Mouse (Mus musculus): ENCODE measurements at regions not wholly inside any gene's neighbourhood (a gene's known extent, or its start where the extent isn't known, plus 50 kb on each side); places are given as distances from the start of the nearest gene placed in this dataset.

GRCm38 (mm10) chr11:79881812-79882211, 80.4 kb downstream of the Utp6 start:
- H3K27me3 ChIP-seq (ENCODE audit: insufficient read depth, low read length): no peaks in the 10 kb centered on the region
- no peak for TF ChIP-seq CTCF (IDR thresholded peaks at IDR 0.05; ENCODE audit: low read depth)
- DNase-seq (peak; percentile 66), ATAC-seq (ENCODE audit: insufficient read depth) (no peak)
- no peaks in the 10 kb centered on the region for H3K9me3 ChIP-seq (ENCODE audit: low read depth, low read length)
- no peak overlapping the region for H3K4me2 ChIP-seq
- H3K4me3 ChIP-seq (ENCODE audit: low read depth, low read length): no peak overlapping the region
- H3K36me3 ChIP-seq (ENCODE audit: insufficient read depth): no peaks in the 10 kb centered on the region
- 35% methylated on average over 4 of the region's 4 CpGs for WGBS
- H3K27ac ChIP-seq (ENCODE audit: low read depth): no peak overlapping the region
- no peak overlapping the region for H3K9ac ChIP-seq
- H3K4me1 ChIP-seq (ENCODE audit: insufficient read depth): peaks cover 6% of the 10 kb centered on the region

GRCm38 (mm10) chr11:79878091-79878490, 84.1 kb downstream of the Utp6 start:
- no peak for ATAC-seq (ENCODE audit: insufficient read depth)

GRCm38 (mm10) chr11:79877184-79877745, 84.9 kb downstream of the Utp6 start:
- no peaks in the 10 kb centered on the region for H3K27me3 ChIP-seq (ENCODE audit: insufficient read depth, low read length)
- DNase-seq (peak; percentile 73), ATAC-seq (ENCODE audit: insufficient read depth) (peak; percentile 74; the same call in 1 of the 2 replicates)
- no peaks in the 10 kb centered on the region for H3K9me3 ChIP-seq (ENCODE audit: low read depth, low read length)
- 16% methylated on average over 3 of the region's 3 CpGs for WGBS
- no peak overlapping the region for H3K4me3 ChIP-seq (ENCODE audit: low read depth, low read length)
- no peak overlapping the region for H3K4me2 ChIP-seq
- no peak overlapping the region for H3K9ac ChIP-seq
- no peaks in the 10 kb centered on the region for H3K36me3 ChIP-seq (ENCODE audit: insufficient read depth)
- peaks cover 6% of the 10 kb centered on the region for H3K4me1 ChIP-seq (ENCODE audit: insufficient read depth)
- no peak for TF ChIP-seq CTCF (IDR thresholded peaks at IDR 0.05; ENCODE audit: low read depth)
- peak overlapping the region; percentile 24; the same call in 1 of the 2 replicates for H3K27ac ChIP-seq (ENCODE audit: low read depth)

More at GRCm38 (mm10) chr11:79878091-79878490, 84.1 kb downstream of the Utp6 start:
- DNase-seq: peak; percentile 59
- no peaks in the 10 kb centered on the region for H3K27me3 ChIP-seq (ENCODE audit: insufficient read depth, low read length)
- H3K9me3 ChIP-seq (ENCODE audit: low read depth, low read length): no peaks in the 10 kb centered on the region
- H3K4me1 ChIP-seq (ENCODE audit: insufficient read depth): peaks cover 6% of the 10 kb centered on the region
- no peak overlapping the region for H3K27ac ChIP-seq (ENCODE audit: low read depth)
- H3K4me3 ChIP-seq (ENCODE audit: low read depth, low read length): no peak overlapping the region
- H3K9ac ChIP-seq: no peak overlapping the region
- H3K36me3 ChIP-seq (ENCODE audit: insufficient read depth): no peaks in the 10 kb centered on the region
- H3K4me2 ChIP-seq: no peak overlapping the region
- TF ChIP-seq CTCF (IDR thresholded peaks at IDR 0.05; ENCODE audit: low read depth): no peak
- WGBS: 68% methylated on average over 7 of the region's 7 CpGs

- WGBS: 86% methylated on average over 10 of the region's 10 CpGs
- DNase-seq (no peak), ATAC-seq (ENCODE audit: insufficient read depth) (no peak)
- no peak overlapping the region for H3K4me2 ChIP-seq
- peaks cover 9% of the 10 kb centered on the region for H3K4me1 ChIP-seq (ENCODE audit: insufficient read depth)
- no peak for TF ChIP-seq CTCF (IDR thresholded peaks at IDR 0.05; ENCODE audit: low read depth)
- no peak overlapping the region for H3K9ac ChIP-seq
- H3K9me3 ChIP-seq (ENCODE audit: low read depth, low read length): no peaks in the 10 kb centered on the region
- no peak overlapping the region for H3K27ac ChIP-seq (ENCODE audit: low read depth)
- no peak overlapping the region for H3K4me3 ChIP-seq (ENCODE audit: low read depth, low read length)
- no peaks in the 10 kb centered on the region for H3K27me3 ChIP-seq (ENCODE audit: insufficient read depth, low read length)
- H3K36me3 ChIP-seq (ENCODE audit: insufficient read depth): no peaks in the 10 kb centered on the region
Observed at GRCm38 (mm10) chr11:79871783-79872628, 90.2 kb downstream of the Utp6 start.

GRCm38 (mm10) chr11:79870189-79870588, 92.0 kb downstream of the Utp6 start:
- H3K9ac ChIP-seq: no peak overlapping the region
- TF ChIP-seq CTCF (IDR thresholded peaks at IDR 0.05; ENCODE audit: low read depth): no peak
- 42% methylated on average over 5 of the region's 5 CpGs for WGBS
- ATAC-seq (ENCODE audit: insufficient read depth) (no peak), DNase-seq (peak; percentile 76)
- no peaks in the 10 kb centered on the region for H3K9me3 ChIP-seq (ENCODE audit: low read depth, low read length)
- H3K27me3 ChIP-seq (ENCODE audit: insufficient read depth, low read length): no peaks in the 10 kb centered on the region
- H3K4me3 ChIP-seq (ENCODE audit: low read depth, low read length): no peak overlapping the region
- H3K4me2 ChIP-seq: no peak overlapping the region
- H3K36me3 ChIP-seq (ENCODE audit: insufficient read depth): no peaks in the 10 kb centered on the region
- no peak overlapping the region for H3K27ac ChIP-seq (ENCODE audit: low read depth)
- peaks cover 9% of the 10 kb centered on the region for H3K4me1 ChIP-seq (ENCODE audit: insufficient read depth)

GRCm38 (mm10) chr11:79869009-79869408, 93.2 kb downstream of the Utp6 start:
- Histone ChIP-seq H3K9ac (no peak overlapping the region), H3K4me3 (ENCODE audit: low read depth, low read length) (no peak overlapping the region), H3K9me3 (ENCODE audit: low read depth, low read length) (no peaks in the 10 kb centered on the region), H3K27ac (ENCODE audit: low read depth) (no peak overlapping the region), H3K36me3 (ENCODE audit: insufficient read depth) (no peaks in the 10 kb centered on the region), H3K4me1 (ENCODE audit: insufficient read depth) (peaks cover 15% of the 10 kb centered on the region), H3K27me3 (ENCODE audit: insufficient read depth, low read length) (no peaks in the 10 kb centered on the region), H3K4me2 (no peak overlapping the region)
- no peak for ATAC-seq (ENCODE audit: insufficient read depth)
- no peak for DNase-seq
- WGBS: 60% methylated on average over 5 of the region's 5 CpGs
- no peak for TF ChIP-seq CTCF (IDR thresholded peaks at IDR 0.05; ENCODE audit: low read depth)

- no peak for TF ChIP-seq CTCF (IDR thresholded peaks at IDR 0.05; ENCODE audit: low read depth)
- no peaks in the 10 kb centered on the region for H3K36me3 ChIP-seq (ENCODE audit: insufficient read depth)
- H3K4me2 ChIP-seq: no peak overlapping the region
- DNase-seq: peak; percentile 68
- no peak for ATAC-seq (ENCODE audit: insufficient read depth)
- no peaks in the 10 kb centered on the region for H3K9me3 ChIP-seq (ENCODE audit: low read depth, low read length)
- 21% methylated on average over 5 of the region's 5 CpGs for WGBS
- H3K9ac ChIP-seq: no peak overlapping the region
- peaks cover 11% of the 10 kb centered on the region for H3K4me1 ChIP-seq (ENCODE audit: insufficient read depth)
- H3K27ac ChIP-seq (ENCODE audit: low read depth): no peak overlapping the region
- no peak overlapping the region for H3K4me3 ChIP-seq (ENCODE audit: low read depth, low read length)
- H3K27me3 ChIP-seq (ENCODE audit: insufficient read depth, low read length): no peaks in the 10 kb centered on the region
Observed at GRCm38 (mm10) chr11:79864836-79865235, 97.4 kb downstream of the Utp6 start.

Measured in lung, embryonic 14.5 days (tissue).